25 mouse cellular contexts compared by ENCODE assay signal in the genomic region with DNA sequence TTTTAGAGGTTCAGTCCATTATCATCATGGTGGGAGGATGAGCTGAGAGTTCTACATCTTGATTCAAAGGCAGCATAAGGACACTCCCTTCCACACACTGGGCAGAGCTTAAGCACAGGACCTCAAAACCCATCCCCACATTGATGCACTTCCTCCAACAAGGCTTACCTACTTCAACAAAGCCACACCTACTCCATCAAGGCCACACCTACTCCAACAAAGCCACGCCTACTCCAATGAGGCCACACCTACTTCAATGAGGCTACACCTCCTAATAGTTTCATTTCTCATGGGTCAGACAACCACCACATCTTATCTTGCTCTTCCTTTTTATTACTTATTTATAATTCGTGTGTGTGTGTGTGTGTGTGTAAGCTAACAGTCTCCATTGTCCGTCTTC. TPM values are rescaled to one million over a fixed set of nuclear protein-coding genes. Genes with fewer than 3 reads are reported as not detected.
"Had no signal": no experiment of that assay in that cellular context is flagged by ENCODE, and none has a peak within 500 bp of the region (broad histone marks: within the 10 kb centered on the region; RNA-seq: fewer than 3 reads in every experiment).

No protein-coding gene starts in this region.

- H3K27me3 ChIP-seq: lung, embryonic 15.5 days; neural tube, embryonic 15.5 days; stomach, embryonic 15.5 days had no signal

- H3K9ac ChIP-seq: liver, postnatal 0 days; lung, embryonic 15.5 days; midbrain, embryonic 12.5 days; neural tube, embryonic 13.5 days; neural tube, embryonic 15.5 days; stomach, embryonic 15.5 days had no signal

- DNase-seq: liver, postnatal 0 days; lung, adult 2 months; lung, postnatal 14 days; lung, postnatal 36 days; midbrain, embryonic 14.5 days; right cerebral cortex, postnatal 14 days; thymus, adult 2 months; thymus, postnatal 25 days; thymus, postnatal 4 days had no signal

- H3K4me3 ChIP-seq: lung, embryonic 15.5 days; megakaryocyte, embryonic 14.5 days; midbrain, embryonic 10.5 days; midbrain, embryonic 12.5 days; myocyte; neural tube, embryonic 13.5 days; neural tube, embryonic 15.5 days; stomach, embryonic 15.5 days had no signal

- H3K4me1 ChIP-seq: lung, embryonic 15.5 days; midbrain, embryonic 10.5 days; midbrain, embryonic 12.5 days; neural tube, embryonic 13.5 days; neural tube, embryonic 15.5 days; stomach, embryonic 15.5 days had no signal

- ATAC-seq: liver, postnatal 0 days; lung, postnatal 0 days; midbrain, embryonic 16.5 days had no signal

- H3K9me3 ChIP-seq: lung, embryonic 15.5 days; midbrain, embryonic 10.5 days; neural tube, embryonic 13.5 days; neural tube, embryonic 15.5 days; stomach, embryonic 15.5 days had no signal

- H3K36me3 ChIP-seq: lung, embryonic 15.5 days; midbrain, embryonic 10.5 days; midbrain, embryonic 12.5 days; neural tube, embryonic 13.5 days; neural tube, embryonic 15.5 days; stomach, embryonic 15.5 days had no signal

- H3K4me2 ChIP-seq: lung, embryonic 15.5 days; midbrain, embryonic 12.5 days; neural tube, embryonic 13.5 days; neural tube, embryonic 15.5 days; stomach, embryonic 15.5 days had no signal

- H3K27ac ChIP-seq: lung, embryonic 15.5 days; macrophage; midbrain, embryonic 10.5 days; midbrain, embryonic 12.5 days; neural tube, embryonic 13.5 days; neural tube, embryonic 15.5 days; stomach, embryonic 15.5 days; stomach, postnatal 0 days had no signal

RNA-seq across cellular contexts. Expression of gene Mapt, which starts 22.1 kb away (rescaled TPM):
- total RNA-seq: megakaryocyte progenitor cell, adult 5-6 weeks had no signal
- polyA plus RNA-seq: macrophage had no signal

RNA-seq across cellular contexts. Expression of gene Sppl2c, which starts 22.9 kb away (rescaled TPM):
- total RNA-seq: megakaryocyte progenitor cell, adult 5-6 weeks had no signal
- polyA plus RNA-seq: liver, postnatal 0 days; lung, adult 2 months; lung, embryonic 15.5 days; lung, postnatal 0 days; macrophage; midbrain, embryonic 10.5 days; midbrain, embryonic 12.5 days; midbrain, embryonic 14.5 days; midbrain, embryonic 16.5 days; myocyte; neural tube, embryonic 11.5 days; neural tube, embryonic 13.5 days; neural tube, embryonic 15.5 days; spleen, adult 2 months; stomach, embryonic 15.5 days; stomach, postnatal 0 days; urinary bladder, adult 2 months had no signal
